Mouse (Mus musculus): ENCODE results near the gene Olfr1183. TPM values are rescaled to one million over a fixed set of nuclear protein-coding genes. Genes with fewer than 3 reads are reported as not detected.
"Not testable (repeated sequence)": the region's sequence is repeated elsewhere in the genome, so short reads cannot be mapped to it uniquely, and the experiment has no call there.

Olfr1183 gene
- not detected for total RNA-seq (2018; cell fraction: chromatin; rRNA removed)
- total RNA-seq (2018; cell fraction: cytosol; rRNA removed): not detected
- total RNA-seq (2018; cell fraction: nucleus; rRNA removed): not detected
- polyA plus RNA-seq (2018): not detected in 3 replicates

DNA sequence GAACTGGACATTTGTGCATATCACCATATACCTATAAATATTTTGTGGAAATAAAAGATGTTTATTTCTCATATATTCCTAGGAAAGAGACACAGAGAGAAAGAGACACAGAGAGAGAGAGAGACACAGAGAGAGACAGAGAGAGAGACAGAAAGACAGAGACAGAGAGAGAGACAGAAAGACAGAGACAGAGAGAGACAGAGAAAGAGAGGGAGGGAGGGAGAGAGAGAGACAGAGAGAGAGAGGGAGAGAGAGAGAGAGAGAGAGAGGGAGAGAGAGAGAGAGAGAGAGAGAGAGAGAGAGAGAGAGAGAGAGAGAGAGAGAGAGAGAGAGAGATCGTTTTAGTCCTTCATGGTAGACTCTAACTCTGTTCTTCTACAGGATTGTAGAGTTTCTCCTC lies at the start of gene Olfr1183:
TSS of gene Olfr1183 (plus strand) at position 301 of the 400 bp plus-strand sequence.
- H3K36me3 ChIP-seq (ENCODE audit: inconsistent target); H3K27ac ChIP-seq; H3K4me3 ChIP-seq (ENCODE audit: inconsistent target); H3K79me2 ChIP-seq (ENCODE audit: inconsistent target): not testable (repeated sequence)
- WGBS (ENCODE audit: missing documents): 78% methylated on average over 1 of the region's 1 CpGs

DNA sequence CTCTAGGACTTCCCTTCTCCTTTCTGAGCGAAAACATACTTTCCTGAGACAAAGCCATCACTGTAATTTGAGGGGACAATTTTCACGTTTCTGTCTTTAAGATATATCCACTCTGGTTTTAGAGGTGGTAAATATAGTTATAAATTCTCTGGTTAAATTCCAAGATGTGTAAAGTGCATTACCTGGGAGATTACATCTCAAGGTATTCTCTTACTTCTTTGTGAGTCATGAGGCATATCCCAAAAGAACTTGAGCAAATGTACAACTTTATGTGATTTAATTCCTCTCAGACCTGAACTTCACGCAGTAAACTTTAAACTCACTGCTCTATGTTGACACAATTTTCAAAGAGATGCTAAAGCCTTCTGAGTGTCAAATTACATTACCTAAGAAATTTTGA lies 48.3 kb upstream of the Olfr1183 start, which contains the start of gene Olfr1179:
TSS of gene Olfr1179 (minus strand) at position 101 of the 400 bp plus-strand sequence.
- no peaks in the 10 kb centered on the region for H3K36me3 ChIP-seq (ENCODE audit: inconsistent target)
- H3K4me3 ChIP-seq (ENCODE audit: inconsistent target): no peak within 1 kb of the TSS
- H3K79me2 ChIP-seq (ENCODE audit: inconsistent target): no peaks in the 10 kb centered on the region
- no peak within 1 kb of the TSS for H3K27ac ChIP-seq
- 81% methylated on average over 3 of the region's 3 CpGs for WGBS (ENCODE audit: missing documents)

DNA sequence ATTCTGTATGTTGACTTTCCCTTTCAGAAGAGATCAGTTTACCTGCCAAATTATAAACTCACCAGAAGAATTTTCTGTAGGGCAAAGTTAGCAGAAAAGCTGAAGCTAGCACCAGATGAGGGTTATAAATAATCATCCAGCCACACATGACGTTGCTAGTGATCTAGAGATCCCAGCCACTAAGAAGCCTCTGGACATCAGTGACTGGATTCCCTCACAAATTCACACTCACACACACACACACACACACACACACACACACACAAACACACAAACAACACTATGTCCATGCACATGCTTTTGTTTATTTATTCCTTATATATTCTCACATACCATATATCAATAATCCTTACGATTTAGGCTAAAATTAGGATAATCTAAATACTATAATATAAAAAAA lies 35.6 kb upstream of the Olfr1183 start, which contains the start of gene Olfr1180:
TSS of gene Olfr1180 (minus strand) at position 101 of the 400 bp plus-strand sequence.
- Histone ChIP-seq H3K79me2 (ENCODE audit: inconsistent target) (no peaks in the 10 kb centered on the region), H3K4me3 (ENCODE audit: inconsistent target) (no peak within 1 kb of the TSS), H3K36me3 (ENCODE audit: inconsistent target) (no peaks in the 10 kb centered on the region), H3K27ac (no peak within 1 kb of the TSS)
- 75% methylated on average over 2 of the region's 2 CpGs for WGBS (ENCODE audit: missing documents)

DNA sequence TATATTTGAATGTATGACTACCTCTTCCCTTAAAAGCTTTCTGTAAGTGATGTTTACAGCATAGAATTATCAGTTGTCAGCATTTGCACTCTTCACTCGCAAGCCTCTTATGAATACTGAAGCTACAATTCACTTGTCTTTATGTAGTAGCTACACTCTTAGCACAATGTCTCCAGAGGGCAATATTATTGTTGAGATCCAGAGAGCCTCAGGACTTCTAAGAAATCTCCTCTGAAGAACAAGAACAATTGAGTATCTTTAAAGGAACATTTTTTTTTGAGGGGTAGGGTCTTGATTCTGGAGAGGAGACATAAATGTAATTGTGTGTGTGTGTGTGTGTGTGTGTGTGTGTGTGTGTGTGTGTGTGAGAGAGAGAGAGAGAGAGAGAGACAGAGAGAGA lies 28.6 kb upstream of the Olfr1183 start, which contains the start of gene Olfr1181:
TSS of gene Olfr1181 (minus strand) at position 101 of the 400 bp plus-strand sequence.
- Histone ChIP-seq H3K36me3 (ENCODE audit: inconsistent target) (no peaks in the 10 kb centered on the region), H3K79me2 (ENCODE audit: inconsistent target) (no peaks in the 10 kb centered on the region), H3K27ac (no peak within 1 kb of the TSS), H3K4me3 (ENCODE audit: inconsistent target) (no peak within 1 kb of the TSS)
- WGBS (ENCODE audit: missing documents): 94% methylated on average over 1 of the region's 1 CpGs

DNA sequence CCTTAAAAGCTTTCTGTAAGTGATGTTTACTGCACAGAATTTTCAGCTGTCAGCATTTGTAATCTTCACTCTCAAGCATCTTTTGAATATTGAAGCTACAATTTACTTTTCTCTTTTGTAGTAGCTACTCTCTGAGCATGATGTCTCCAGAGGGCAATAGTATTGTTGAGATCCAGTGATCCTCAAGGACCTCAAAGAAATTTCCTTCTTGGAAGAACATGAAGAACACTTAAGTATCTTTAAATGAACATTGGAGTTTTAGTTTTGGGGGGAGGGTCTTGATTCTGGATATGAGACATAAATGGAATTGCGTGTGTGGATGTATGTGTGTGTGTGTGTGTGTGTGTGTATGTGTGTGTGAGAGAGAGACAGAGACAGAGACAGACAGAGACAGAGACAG lies 5.6 kb upstream of the Olfr1183 start, which contains the start of gene Gm13757:
TSS of gene Gm13757 (minus strand) at position 101 of the 400 bp plus-strand sequence.
- no peaks in the 10 kb centered on the region for H3K79me2 ChIP-seq (ENCODE audit: inconsistent target)
- WGBS (ENCODE audit: missing documents): 100% methylated on average over 1 of the region's 1 CpGs
- no peak within 1 kb of the TSS for H3K27ac ChIP-seq
- H3K36me3 ChIP-seq (ENCODE audit: inconsistent target): no peaks in the 10 kb centered on the region
- no peak within 1 kb of the TSS for H3K4me3 ChIP-seq (ENCODE audit: inconsistent target)

DNA sequence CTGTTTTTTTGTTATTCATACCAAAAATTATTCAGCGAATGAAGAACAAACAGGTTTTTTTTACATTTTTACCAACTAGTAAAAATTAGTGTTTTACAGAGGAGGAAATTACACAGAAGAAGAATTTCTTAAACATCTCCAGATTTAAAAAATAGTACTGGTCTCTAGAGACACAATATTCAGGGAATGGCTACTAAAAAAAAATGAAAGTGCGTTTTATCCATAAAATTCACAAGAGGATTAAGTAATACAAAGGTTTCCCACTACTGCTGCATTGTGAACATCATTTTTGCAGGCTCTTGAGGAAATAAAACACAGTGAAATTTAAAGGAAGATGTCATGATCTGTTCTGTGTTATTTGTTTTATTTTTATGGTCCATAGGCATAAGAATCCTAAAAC lies 28.6 kb downstream of the Olfr1183 start, which contains the start of gene Olfr1184:
TSS of gene Olfr1184 (plus strand) at position 301 of the 400 bp plus-strand sequence.
- Histone ChIP-seq H3K79me2 (ENCODE audit: inconsistent target) (no peaks in the 10 kb centered on the region), H3K4me3 (ENCODE audit: inconsistent target) (no peak within 1 kb of the TSS), H3K36me3 (ENCODE audit: inconsistent target) (no peaks in the 10 kb centered on the region), H3K27ac (no peak within 1 kb of the TSS)
- WGBS (ENCODE audit: missing documents): 95% methylated on average over 2 of the region's 2 CpGs

DNA sequence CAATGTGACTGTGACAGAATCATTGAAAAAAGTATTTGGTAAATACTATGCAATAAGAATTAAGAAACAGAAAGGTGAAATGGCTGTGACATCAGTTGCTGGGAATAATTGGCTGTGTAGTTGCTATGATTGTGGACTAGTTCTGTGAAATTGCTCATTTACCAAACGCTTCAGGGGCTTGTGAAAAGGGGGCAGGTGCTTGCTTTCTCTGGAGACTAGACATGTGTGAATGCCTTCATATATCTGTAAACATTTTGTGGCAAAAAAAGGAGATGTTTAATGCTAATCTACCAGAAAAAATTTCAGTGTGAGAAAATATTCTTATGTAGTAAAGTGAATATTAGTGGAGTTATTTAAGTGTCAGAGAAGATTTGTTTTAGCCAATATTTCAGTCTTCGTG lies 38.4 kb downstream of the Olfr1183 start, which contains the start of gene Olfr1185-ps1:
TSS of gene Olfr1185-ps1 (plus strand) at position 301 of the 400 bp plus-strand sequence.
- no peak within 1 kb of the TSS for H3K27ac ChIP-seq
- no peaks in the 10 kb centered on the region for H3K79me2 ChIP-seq (ENCODE audit: inconsistent target)
- WGBS (ENCODE audit: missing documents): 58% methylated on average over 2 of the region's 2 CpGs
- H3K36me3 ChIP-seq (ENCODE audit: inconsistent target): no peaks in the 10 kb centered on the region
- H3K4me3 ChIP-seq (ENCODE audit: inconsistent target): no peak within 1 kb of the TSS

DNA sequence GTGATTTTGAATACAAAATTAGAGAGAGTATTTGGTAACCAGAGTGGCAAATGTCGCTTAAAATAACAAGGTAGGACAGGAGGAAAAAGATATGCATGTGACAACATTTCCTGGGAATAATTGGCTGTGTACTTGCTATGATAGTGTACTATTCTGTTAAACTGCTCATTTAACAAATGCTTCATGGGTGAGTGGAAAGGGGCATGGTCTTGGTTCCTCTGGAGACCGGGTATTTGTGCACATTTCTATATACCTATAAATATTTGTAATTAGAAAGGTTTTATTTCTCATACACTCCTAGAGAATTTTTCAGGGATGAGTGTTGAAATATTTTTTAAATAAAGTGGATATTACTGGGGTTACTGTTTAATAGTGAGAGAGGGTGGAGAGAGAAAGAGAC lies 63.6 kb downstream of the Olfr1183 start, which contains the start of gene Olfr1186:
TSS of gene Olfr1186 (plus strand) at position 301 of the 400 bp plus-strand sequence.
- no peaks in the 10 kb centered on the region for H3K36me3 ChIP-seq (ENCODE audit: inconsistent target)
- 76% methylated on average over 2 of the region's 2 CpGs for WGBS (ENCODE audit: missing documents)
- no peaks in the 10 kb centered on the region for H3K79me2 ChIP-seq (ENCODE audit: inconsistent target)
- no peak within 1 kb of the TSS for H3K27ac ChIP-seq
- no peak within 1 kb of the TSS for H3K4me3 ChIP-seq (ENCODE audit: inconsistent target)

Other genes with a start within 250 kb of the Olfr1183 start
- not detected in 3 replicates for gene Olfr1170, start 226.5 kb upstream of the Olfr1183 start, polyA plus RNA-seq (2018)
- not detected in 3 replicates for gene Olfr1173, start 175.0 kb upstream of the Olfr1183 start, polyA plus RNA-seq (2018)
- not detected in 3 replicates for gene Olfr1174-ps, start 139.7 kb upstream of the Olfr1183 start, polyA plus RNA-seq (2018)
- gene Olfr1175-ps, start 127.7 kb upstream of the Olfr1183 start, polyA plus RNA-seq (2018): not detected in 3 replicates
- not detected in 3 replicates for gene Olfr1176, start 118.1 kb upstream of the Olfr1183 start, polyA plus RNA-seq (2018)
- not detected in 3 replicates for gene Olfr1177-ps, start 108.4 kb upstream of the Olfr1183 start, polyA plus RNA-seq (2018)
- not detected in 3 replicates for gene Olfr1178, start 67.8 kb upstream of the Olfr1183 start, polyA plus RNA-seq (2018)
- not detected in 3 replicates for gene Olfr1179, start 48.4 kb upstream of the Olfr1183 start, polyA plus RNA-seq (2018)
- gene Olfr1180, start 35.7 kb upstream of the Olfr1183 start, polyA plus RNA-seq (2018): not detected in 3 replicates
- not detected in 3 replicates for gene Olfr1181, start 28.7 kb upstream of the Olfr1183 start, polyA plus RNA-seq (2018)
- not detected in 3 replicates for gene Gm13757, start 5.7 kb upstream of the Olfr1183 start, polyA plus RNA-seq (2018)
- gene Olfr1184, start 28.7 kb downstream of the Olfr1183 start, polyA plus RNA-seq (2018): not detected in 3 replicates
- not detected in 3 replicates for gene Olfr1185-ps1, start 38.5 kb downstream of the Olfr1183 start, polyA plus RNA-seq (2018)
- gene Olfr1186, start 63.7 kb downstream of the Olfr1183 start, polyA plus RNA-seq (2018): not detected in 3 replicates
- not detected in 3 replicates for gene Olfr1188, start 102.1 kb downstream of the Olfr1183 start, polyA plus RNA-seq (2018)
- gene Olfr1189, start 131.6 kb downstream of the Olfr1183 start, polyA plus RNA-seq (2018): not detected in 3 replicates
- gene Olfr1191-ps1, start 185.7 kb downstream of the Olfr1183 start, polyA plus RNA-seq (2018): not detected in 3 replicates
- gene Olfr1192-ps1, start 193.6 kb downstream of the Olfr1183 start, polyA plus RNA-seq (2018): not detected in 3 replicates
- gene Olfr1193, start 220.8 kb downstream of the Olfr1183 start, polyA plus RNA-seq (2018): not detected in 3 replicates
- not detected in 3 replicates for gene Olfr1195, start 234.3 kb downstream of the Olfr1183 start, polyA plus RNA-seq (2018)
- not detected in 3 replicates for gene Olfr1196, start 249.7 kb downstream of the Olfr1183 start, polyA plus RNA-seq (2018)